Mouse (Mus musculus): ENCODE data around the gene Cdh23. TPM values are rescaled to one million over a fixed set of nuclear protein-coding genes. Genes with fewer than 3 reads are reported as not detected.

The Cdh23 gene
- polyA plus RNA-seq, 2 experiments = 0.73 to 2.7 TPM

- no peak overlapping the region for H3K27ac ChIP-seq (replicated peaks; ENCODE audit: low read depth, low read length)
- ATAC-seq (ENCODE audit: low FRiP score, low read depth) (no peak), DNase-seq (ENCODE audit: low spot score) (no peak)
- peaks cover 5% of the 10 kb centered on the region for H3K4me1 ChIP-seq (ENCODE audit: control insufficient read depth, insufficient read depth, low read length)
- no peak overlapping the region for H3K9ac ChIP-seq (ENCODE audit: low read depth, low read length, severe bottlenecking)
- H3K4me3 ChIP-seq (replicated peaks; ENCODE audit: low read length) = no peak overlapping the region
- TF ChIP-seq POLR2A (IDR thresholded peaks at IDR 0.05; ENCODE audit: borderline replicate concordance, extremely low read depth, insufficient read depth, insufficient read length) = no peak
- no peak overlapping the region for H3K4me2 ChIP-seq (replicated peaks; ENCODE audit: low read depth, low read length, severe bottlenecking)
- no peaks in the 10 kb centered on the region for H3K9me3 ChIP-seq (ENCODE audit: control insufficient read depth, low read length)
- no peaks in the 10 kb centered on the region for H3K36me3 ChIP-seq (ENCODE audit: control insufficient read depth, insufficient read depth, low read length)
- no peaks in the 10 kb centered on the region for H3K27me3 ChIP-seq (ENCODE audit: control insufficient read depth, insufficient read depth, low read length)
- WGBS = 46% methylated on average over 4 of the region's 4 CpGs
Measured at GRCm38 (mm10) chr10:60571491-60571890, 124.8 kb downstream of the Cdh23 start.

- no peak for TF ChIP-seq POLR2A (IDR thresholded peaks at IDR 0.05; ENCODE audit: borderline replicate concordance, extremely low read depth, insufficient read depth, insufficient read length)
- no peaks in the 10 kb centered on the region for H3K9me3 ChIP-seq (ENCODE audit: control insufficient read depth, low read length)
- H3K36me3 ChIP-seq (ENCODE audit: control insufficient read depth, insufficient read depth, low read length) = no peaks in the 10 kb centered on the region
- H3K4me1 ChIP-seq (ENCODE audit: control insufficient read depth, insufficient read depth, low read length) = peaks cover 13% of the 10 kb centered on the region
- H3K9ac ChIP-seq (ENCODE audit: low read depth, low read length, severe bottlenecking) = peak overlapping the region; percentile 34; the same call in 1 of the 2 replicates
- H3K4me2 ChIP-seq (replicated peaks; ENCODE audit: low read depth, low read length, severe bottlenecking) = peak overlapping the region; percentile 20; the same call in 1 of the 2 replicates
- H3K27me3 ChIP-seq (ENCODE audit: control insufficient read depth, insufficient read depth, low read length) = no peaks in the 10 kb centered on the region
- ATAC-seq (ENCODE audit: low FRiP score, low read depth) (no peak), DNase-seq (ENCODE audit: low spot score) (no peak)
- no peak overlapping the region for H3K4me3 ChIP-seq (replicated peaks; ENCODE audit: low read length)
- H3K27ac ChIP-seq (replicated peaks; ENCODE audit: low read depth, low read length) = no peak overlapping the region
- whole genome bisulfite sequencing = 38% methylated on average over 24 of the region's 24 CpGs
Measured at GRCm38 (mm10) chr10:60566369-60567037, 129.8 kb downstream of the Cdh23 start.

- no peaks in the 10 kb centered on the region for H3K9me3 ChIP-seq (ENCODE audit: control insufficient read depth, low read length)
- no peak overlapping the region for H3K27ac ChIP-seq (replicated peaks; ENCODE audit: low read depth, low read length)
- no peak overlapping the region for H3K4me3 ChIP-seq (replicated peaks; ENCODE audit: low read length)
- no peak overlapping the region for H3K4me2 ChIP-seq (replicated peaks; ENCODE audit: low read depth, low read length, severe bottlenecking)
- DNase-seq (ENCODE audit: low spot score) (no peak), ATAC-seq (ENCODE audit: low FRiP score, low read depth) (no peak)
- WGBS = 78% methylated on average over 6 of the region's 6 CpGs
- TF ChIP-seq POLR2A (IDR thresholded peaks at IDR 0.05; ENCODE audit: borderline replicate concordance, extremely low read depth, insufficient read depth, insufficient read length) = no peak
- peaks cover 13% of the 10 kb centered on the region for H3K4me1 ChIP-seq (ENCODE audit: control insufficient read depth, insufficient read depth, low read length)
- H3K27me3 ChIP-seq (ENCODE audit: control insufficient read depth, insufficient read depth, low read length) = no peaks in the 10 kb centered on the region
- H3K36me3 ChIP-seq (ENCODE audit: control insufficient read depth, insufficient read depth, low read length) = no peaks in the 10 kb centered on the region
- H3K9ac ChIP-seq (ENCODE audit: low read depth, low read length, severe bottlenecking) = no peak overlapping the region
Measured at GRCm38 (mm10) chr10:60564136-60564535, 132.2 kb downstream of the Cdh23 start.

- Histone ChIP-seq H3K4me3 (replicated peaks; ENCODE audit: low read length) (0 out of 2 replicates have a peak overlapping the region, but pooled peaks have one; percentile 2), H3K36me3 (ENCODE audit: control insufficient read depth, insufficient read depth, low read length) (no peaks in the 10 kb centered on the region), H3K4me1 (ENCODE audit: control insufficient read depth, insufficient read depth, low read length) (peaks cover 13% of the 10 kb centered on the region), H3K9ac (ENCODE audit: low read depth, low read length, severe bottlenecking) (peak overlapping the region; percentile 31; the same call in 1 of the 2 replicates), H3K27ac (replicated peaks; ENCODE audit: low read depth, low read length) (no peak overlapping the region), H3K4me2 (replicated peaks; ENCODE audit: low read depth, low read length, severe bottlenecking) (peak overlapping the region; percentile 19), H3K9me3 (ENCODE audit: control insufficient read depth, low read length) (no peaks in the 10 kb centered on the region), H3K27me3 (ENCODE audit: control insufficient read depth, insufficient read depth, low read length) (no peaks in the 10 kb centered on the region)
- DNase-seq (ENCODE audit: low spot score) (no peak), ATAC-seq (ENCODE audit: low FRiP score, low read depth) (no peak)
- WGBS = 21% methylated on average over 7 of the region's 7 CpGs
- TF ChIP-seq POLR2A (IDR thresholded peaks at IDR 0.05; ENCODE audit: borderline replicate concordance, extremely low read depth, insufficient read depth, insufficient read length) = no peak
Measured at GRCm38 (mm10) chr10:60562946-60563345, 133.3 kb downstream of the Cdh23 start.

- Histone ChIP-seq H3K4me3 (replicated peaks; ENCODE audit: low read length) (no peak overlapping the region), H3K9ac (ENCODE audit: low read depth, low read length, severe bottlenecking) (no peak overlapping the region)
- no peak for ATAC-seq (ENCODE audit: low FRiP score, low read depth)
Measured at GRCm38 (mm10) chr10:60558491-60558927, 137.8 kb downstream of the Cdh23 start.

More at GRCm38 (mm10) chr10:60558491-60558927, 137.8 kb downstream of the Cdh23 start:
- TF ChIP-seq POLR2A (IDR thresholded peaks at IDR 0.05; ENCODE audit: borderline replicate concordance, extremely low read depth, insufficient read depth, insufficient read length) = no peak
- DNase-seq (ENCODE audit: low spot score) = no peak
- Histone ChIP-seq H3K4me1 (ENCODE audit: control insufficient read depth, insufficient read depth, low read length) (peaks cover 5% of the 10 kb centered on the region; the same call in 1 of the 2 replicates), H3K4me2 (replicated peaks; ENCODE audit: low read depth, low read length, severe bottlenecking) (no peak overlapping the region), H3K36me3 (ENCODE audit: control insufficient read depth, insufficient read depth, low read length) (no peaks in the 10 kb centered on the region), H3K9me3 (ENCODE audit: control insufficient read depth, low read length) (no peaks in the 10 kb centered on the region), H3K27me3 (ENCODE audit: control insufficient read depth, insufficient read depth, low read length) (no peaks in the 10 kb centered on the region), H3K27ac (replicated peaks; ENCODE audit: low read depth, low read length) (no peak overlapping the region)
- 31% methylated on average over 9 of the region's 9 CpGs for WGBS

Measured in limb, embryonic 14.5 days (tissue).